Mouse (Mus musculus) erythroblast, embryonic 14.5 days (primary cell): ENCODE data around the gene Serinc3. TPM values are rescaled to one million over a fixed set of nuclear protein-coding genes. Genes with fewer than 3 reads are reported as not detected.

Experiments used
- H3K27me3 ChIP-seq: 2 replicates; pipeline ENCODE4 v1.6.1; 2012; ENCODE audit warnings: inconsistent platforms; ENCODE audit not compliant: control insufficient read depth
- H3K36me3 ChIP-seq: 2 replicates; pipeline ENCODE4 v1.6.1; 2012; ENCODE audit warnings: mild to moderate bottlenecking, inconsistent platforms; ENCODE audit not compliant: control insufficient read depth
- H3K4me1 ChIP-seq: 2 replicates; pipeline ENCODE4 v1.6.1; 2012; ENCODE audit warnings: inconsistent platforms; ENCODE audit not compliant: control insufficient read depth
- H3K4me3 ChIP-seq: replicated peaks from 2 replicates; pipeline ENCODE3; 2012; ENCODE audit warnings: moderate library complexity, mild to moderate bottlenecking, inconsistent platforms
- H3K9me3 ChIP-seq: 2 replicates; pipeline ENCODE4 v1.6.1; 2012; ENCODE audit warnings: low read length, inconsistent platforms, mixed read lengths; ENCODE audit not compliant: control insufficient read depth
- GATA1 ChIP-seq: IDR thresholded peaks from 2 replicates; pipeline ENCODE4 v1.6.1; 2012; ENCODE audit warnings: low read length, inconsistent platforms, mixed read lengths
- TAL1 ChIP-seq: IDR thresholded peaks from 3 replicates; pipeline ENCODE4 v1.6.1; 2012; ENCODE audit warnings: low read length, inconsistent platforms, mixed read lengths
- polyA plus RNA-seq: library from polyadenylated mRNA; stranded (reverse); fragments of >175 nt; gene quantifications from 2 replicates; pipeline ENCODE4 v1.2.3, GENCODE M21; 2012

Serinc3 gene
- polyA plus RNA-seq, 1 experiment, result 20.3 TPM

- Histone ChIP-seq H3K4me3 (no peak overlapping the region), H3K4me1 (peaks cover 82% of the 10 kb centered on the region), H3K27me3 (no peaks in the 10 kb centered on the region), H3K9me3 (no peaks in the 10 kb centered on the region), H3K36me3 (peaks cover 11% of the 10 kb centered on the region)
- no peak for TF ChIP-seq TAL1
- TF ChIP-seq GATA1, result no peak
Observed at GRCm38 (mm10) chr2:163686233-163686632, 41.3 kb upstream of the Serinc3 start.

GRCm38 (mm10) chr2:163685761-163686200, 40.9 kb upstream of the Serinc3 start:
- Histone ChIP-seq H3K9me3 (no peaks in the 10 kb centered on the region), H3K4me3 (no peak overlapping the region), H3K27me3 (no peaks in the 10 kb centered on the region), H3K36me3 (peaks cover 13% of the 10 kb centered on the region), H3K4me1 (peaks cover 81% of the 10 kb centered on the region)
- no peak for TF ChIP-seq GATA1
- TF ChIP-seq TAL1, result no peak

- H3K9me3 ChIP-seq, result no peaks in the 10 kb centered on the region
- H3K4me3 ChIP-seq, result no peak overlapping the region
- peaks cover 76% of the 10 kb centered on the region for H3K4me1 ChIP-seq
- TF ChIP-seq GATA1 (no peak), TAL1 (no peak)
- peaks cover 14% of the 10 kb centered on the region for H3K36me3 ChIP-seq
- H3K27me3 ChIP-seq, result no peaks in the 10 kb centered on the region
Observed at GRCm38 (mm10) chr2:163685287-163685686, 40.4 kb upstream of the Serinc3 start.

- no peaks in the 10 kb centered on the region for H3K27me3 ChIP-seq
- TF ChIP-seq TAL1 (no peak), GATA1 (no peak)
- H3K4me1 ChIP-seq, result peaks cover 58% of the 10 kb centered on the region
- H3K9me3 ChIP-seq, result no peaks in the 10 kb centered on the region
- peaks cover 21% of the 10 kb centered on the region for H3K36me3 ChIP-seq
- H3K4me3 ChIP-seq, result no peak overlapping the region
Observed at GRCm38 (mm10) chr2:163682344-163682743, 37.4 kb upstream of the Serinc3 start.

- H3K36me3 ChIP-seq, result peaks cover 39% of the 10 kb centered on the region
- no peak overlapping the region for H3K4me3 ChIP-seq
- no peaks in the 10 kb centered on the region for H3K9me3 ChIP-seq
- TF ChIP-seq TAL1, result no peak
- no peak for TF ChIP-seq GATA1
- no peaks in the 10 kb centered on the region for H3K27me3 ChIP-seq
- H3K4me1 ChIP-seq, result peaks cover 38% of the 10 kb centered on the region
Observed at GRCm38 (mm10) chr2:163676745-163677144, 31.8 kb upstream of the Serinc3 start.

- H3K9me3 ChIP-seq, result no peaks in the 10 kb centered on the region
- TF ChIP-seq TAL1 (no peak), GATA1 (no peak)
- H3K4me1 ChIP-seq, result peaks cover 35% of the 10 kb centered on the region
- peaks cover 40% of the 10 kb centered on the region for H3K36me3 ChIP-seq
- H3K27me3 ChIP-seq, result no peaks in the 10 kb centered on the region
- no peak overlapping the region for H3K4me3 ChIP-seq
Observed at GRCm38 (mm10) chr2:163676321-163676720, 31.4 kb upstream of the Serinc3 start.

- H3K4me1 ChIP-seq, result peaks cover 32% of the 10 kb centered on the region
- H3K9me3 ChIP-seq, result no peaks in the 10 kb centered on the region
- no peaks in the 10 kb centered on the region for H3K27me3 ChIP-seq
- no peak overlapping the region for H3K4me3 ChIP-seq
- peaks cover 34% of the 10 kb centered on the region for H3K36me3 ChIP-seq
- no peak for TF ChIP-seq GATA1
- no peak for TF ChIP-seq TAL1
Observed at GRCm38 (mm10) chr2:163675662-163676061, 30.7 kb upstream of the Serinc3 start.

- no peaks in the 10 kb centered on the region for H3K9me3 ChIP-seq
- peaks cover 30% of the 10 kb centered on the region for H3K36me3 ChIP-seq
- peaks cover 32% of the 10 kb centered on the region for H3K4me1 ChIP-seq
- H3K4me3 ChIP-seq, result no peak overlapping the region
- TF ChIP-seq GATA1, result no peak
- no peak for TF ChIP-seq TAL1
- no peaks in the 10 kb centered on the region for H3K27me3 ChIP-seq
Observed at GRCm38 (mm10) chr2:163675144-163675619, 30.3 kb upstream of the Serinc3 start.

GRCm38 (mm10) chr2:163674397-163674796, 29.5 kb upstream of the Serinc3 start:
- H3K27me3 ChIP-seq, result no peaks in the 10 kb centered on the region
- H3K4me3 ChIP-seq, result no peak overlapping the region
- peaks cover 30% of the 10 kb centered on the region for H3K4me1 ChIP-seq
- no peaks in the 10 kb centered on the region for H3K9me3 ChIP-seq
- H3K36me3 ChIP-seq, result peaks cover 30% of the 10 kb centered on the region
- TF ChIP-seq TAL1, result no peak
- no peak for TF ChIP-seq GATA1
